Mouse (Mus musculus): ENCODE data around the gene Pdzk1. TPM values are rescaled to one million over a fixed set of nuclear protein-coding genes. Genes with fewer than 3 reads are reported as not detected.

Pdzk1 gene
- polyA plus RNA-seq, 2 experiments: 0.24 TPM; not detected in 1

DNA sequence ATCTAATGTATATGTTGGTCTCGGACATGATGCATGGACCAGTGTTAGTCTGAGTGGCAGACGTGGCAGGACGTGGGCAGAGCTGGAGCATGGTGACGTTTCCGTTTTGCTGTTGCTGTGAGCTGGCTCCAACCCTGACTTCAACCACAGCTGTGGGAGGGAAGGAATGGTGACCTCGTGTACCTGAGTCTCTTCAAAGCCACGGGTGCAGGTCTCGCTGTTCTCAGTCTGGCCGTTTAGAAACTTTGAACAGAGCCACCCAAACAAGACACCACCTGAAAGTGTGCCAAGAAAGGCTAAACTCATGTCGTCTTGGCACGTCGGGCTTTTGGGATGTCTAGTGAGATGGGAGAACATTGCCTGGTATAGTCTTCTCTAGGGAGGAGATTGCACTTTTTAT, 17.9 kb downstream of the Pdzk1 start:
- H3K4me2 ChIP-seq (replicated peaks; ENCODE audit: low read depth, low read length, severe bottlenecking): no peak overlapping the region
- H3K4me3 ChIP-seq (replicated peaks; ENCODE audit: low read length): no peak overlapping the region
- H3K9me3 ChIP-seq (ENCODE audit: control insufficient read depth, low read length): no peaks in the 10 kb centered on the region
- no peak for DNase-seq (ENCODE audit: low spot score)
- ATAC-seq (ENCODE audit: low FRiP score, low read depth): no peak
- H3K27me3 ChIP-seq (ENCODE audit: control insufficient read depth, insufficient read depth, low read length): no peaks in the 10 kb centered on the region
- no peak overlapping the region for H3K27ac ChIP-seq (replicated peaks; ENCODE audit: low read depth, low read length)
- WGBS: 85% methylated on average over 12 of the region's 12 CpGs
- no peak for TF ChIP-seq POLR2A (IDR thresholded peaks at IDR 0.05; ENCODE audit: borderline replicate concordance, extremely low read depth, insufficient read depth, insufficient read length)
- no peaks in the 10 kb centered on the region for H3K4me1 ChIP-seq (ENCODE audit: control insufficient read depth, insufficient read depth, low read length)
- no peak overlapping the region for H3K9ac ChIP-seq (ENCODE audit: low read depth, low read length, severe bottlenecking)
- no peaks in the 10 kb centered on the region for H3K36me3 ChIP-seq (ENCODE audit: control insufficient read depth, insufficient read depth, low read length)

GRCm38 (mm10) chr3:96847661-96848060, 18.6 kb downstream of the Pdzk1 start:
- ATAC-seq (ENCODE audit: low FRiP score, low read depth) (no peak), DNase-seq (ENCODE audit: low spot score) (no peak)
- WGBS: 18% methylated on average over 6 of the region's 6 CpGs
- no peak for TF ChIP-seq POLR2A (IDR thresholded peaks at IDR 0.05; ENCODE audit: borderline replicate concordance, extremely low read depth, insufficient read depth, insufficient read length)
- Histone ChIP-seq H3K27me3 (ENCODE audit: control insufficient read depth, insufficient read depth, low read length) (no peaks in the 10 kb centered on the region), H3K4me1 (ENCODE audit: control insufficient read depth, insufficient read depth, low read length) (no peaks in the 10 kb centered on the region), H3K36me3 (ENCODE audit: control insufficient read depth, insufficient read depth, low read length) (no peaks in the 10 kb centered on the region), H3K9me3 (ENCODE audit: control insufficient read depth, low read length) (no peaks in the 10 kb centered on the region), H3K9ac (ENCODE audit: low read depth, low read length, severe bottlenecking) (no peak overlapping the region), H3K4me3 (replicated peaks; ENCODE audit: low read length) (no peak overlapping the region), H3K4me2 (replicated peaks; ENCODE audit: low read depth, low read length, severe bottlenecking) (no peak overlapping the region), H3K27ac (replicated peaks; ENCODE audit: low read depth, low read length) (no peak overlapping the region)

GRCm38 (mm10) chr3:96848470-96848869, 19.4 kb downstream of the Pdzk1 start:
- DNase-seq (ENCODE audit: low spot score) (no peak), ATAC-seq (ENCODE audit: low FRiP score, low read depth) (no peak)
- Histone ChIP-seq H3K4me1 (ENCODE audit: control insufficient read depth, insufficient read depth, low read length) (no peaks in the 10 kb centered on the region), H3K9ac (ENCODE audit: low read depth, low read length, severe bottlenecking) (no peak overlapping the region), H3K4me2 (replicated peaks; ENCODE audit: low read depth, low read length, severe bottlenecking) (no peak overlapping the region), H3K27me3 (ENCODE audit: control insufficient read depth, insufficient read depth, low read length) (no peaks in the 10 kb centered on the region), H3K36me3 (ENCODE audit: control insufficient read depth, insufficient read depth, low read length) (no peaks in the 10 kb centered on the region), H3K27ac (replicated peaks; ENCODE audit: low read depth, low read length) (no peak overlapping the region), H3K4me3 (replicated peaks; ENCODE audit: low read length) (no peak overlapping the region), H3K9me3 (ENCODE audit: control insufficient read depth, low read length) (no peaks in the 10 kb centered on the region)
- no peak for TF ChIP-seq POLR2A (IDR thresholded peaks at IDR 0.05; ENCODE audit: borderline replicate concordance, extremely low read depth, insufficient read depth, insufficient read length)
- 89% methylated on average over 7 of the region's 8 CpGs for WGBS

- H3K27ac ChIP-seq (replicated peaks; ENCODE audit: low read depth, low read length): no peak overlapping the region
- 69% methylated on average over 2 of the region's 2 CpGs for WGBS
- no peaks in the 10 kb centered on the region for H3K9me3 ChIP-seq (ENCODE audit: control insufficient read depth, low read length)
- ATAC-seq (ENCODE audit: low FRiP score, low read depth) (no peak), DNase-seq (ENCODE audit: low spot score) (no peak)
- H3K4me3 ChIP-seq (replicated peaks; ENCODE audit: low read length): no peak overlapping the region
- no peak overlapping the region for H3K9ac ChIP-seq (ENCODE audit: low read depth, low read length, severe bottlenecking)
- no peak for TF ChIP-seq POLR2A (IDR thresholded peaks at IDR 0.05; ENCODE audit: borderline replicate concordance, extremely low read depth, insufficient read depth, insufficient read length)
- H3K4me2 ChIP-seq (replicated peaks; ENCODE audit: low read depth, low read length, severe bottlenecking): no peak overlapping the region
- no peaks in the 10 kb centered on the region for H3K4me1 ChIP-seq (ENCODE audit: control insufficient read depth, insufficient read depth, low read length)
- no peaks in the 10 kb centered on the region for H3K27me3 ChIP-seq (ENCODE audit: control insufficient read depth, insufficient read depth, low read length)
- H3K36me3 ChIP-seq (ENCODE audit: control insufficient read depth, insufficient read depth, low read length): no peaks in the 10 kb centered on the region
These were observed 20.2 kb downstream of the Pdzk1 start for GRCm38 (mm10) chr3:96849168-96849727.

- 64% methylated on average over 6 of the region's 6 CpGs for WGBS
- Histone ChIP-seq H3K27ac (replicated peaks; ENCODE audit: low read depth, low read length) (no peak overlapping the region), H3K36me3 (ENCODE audit: control insufficient read depth, insufficient read depth, low read length) (no peaks in the 10 kb centered on the region), H3K4me1 (ENCODE audit: control insufficient read depth, insufficient read depth, low read length) (no peaks in the 10 kb centered on the region), H3K4me2 (replicated peaks; ENCODE audit: low read depth, low read length, severe bottlenecking) (no peak overlapping the region), H3K27me3 (ENCODE audit: control insufficient read depth, insufficient read depth, low read length) (no peaks in the 10 kb centered on the region), H3K9me3 (ENCODE audit: control insufficient read depth, low read length) (no peaks in the 10 kb centered on the region), H3K4me3 (replicated peaks; ENCODE audit: low read length) (no peak overlapping the region), H3K9ac (ENCODE audit: low read depth, low read length, severe bottlenecking) (no peak overlapping the region)
- TF ChIP-seq POLR2A (IDR thresholded peaks at IDR 0.05; ENCODE audit: borderline replicate concordance, extremely low read depth, insufficient read depth, insufficient read length): no peak
- ATAC-seq (ENCODE audit: low FRiP score, low read depth) (no peak), DNase-seq (ENCODE audit: low spot score) (no peak)
These were observed 23.5 kb downstream of the Pdzk1 start for GRCm38 (mm10) chr3:96852561-96852960.

GRCm38 (mm10) chr3:96854376-96854775, 25.3 kb downstream of the Pdzk1 start:
- Histone ChIP-seq H3K4me3 (replicated peaks; ENCODE audit: low read length) (no peak overlapping the region), H3K9me3 (ENCODE audit: control insufficient read depth, low read length) (no peaks in the 10 kb centered on the region), H3K4me1 (ENCODE audit: control insufficient read depth, insufficient read depth, low read length) (no peaks in the 10 kb centered on the region), H3K36me3 (ENCODE audit: control insufficient read depth, insufficient read depth, low read length) (no peaks in the 10 kb centered on the region), H3K9ac (ENCODE audit: low read depth, low read length, severe bottlenecking) (no peak overlapping the region), H3K27me3 (ENCODE audit: control insufficient read depth, insufficient read depth, low read length) (no peaks in the 10 kb centered on the region), H3K27ac (replicated peaks; ENCODE audit: low read depth, low read length) (no peak overlapping the region), H3K4me2 (replicated peaks; ENCODE audit: low read depth, low read length, severe bottlenecking) (no peak overlapping the region)
- no peak for DNase-seq (ENCODE audit: low spot score)
- TF ChIP-seq POLR2A (IDR thresholded peaks at IDR 0.05; ENCODE audit: borderline replicate concordance, extremely low read depth, insufficient read depth, insufficient read length): no peak
- no peak for ATAC-seq (ENCODE audit: low FRiP score, low read depth)
- 75% methylated on average over 4 of the region's 4 CpGs for WGBS

Data from limb, embryonic 14.5 days (tissue).